Mouse (Mus musculus) embryo, embryonic 11.5 days (tissue): ENCODE results near the gene Klrg1.

Experiments used
- DNase-seq: peaks from one replicate; pipeline ENCODE4 v3.0.0-alpha.2; 2012; ENCODE audit warnings: low read depth, low spot score

The Klrg1 gene

DNA sequence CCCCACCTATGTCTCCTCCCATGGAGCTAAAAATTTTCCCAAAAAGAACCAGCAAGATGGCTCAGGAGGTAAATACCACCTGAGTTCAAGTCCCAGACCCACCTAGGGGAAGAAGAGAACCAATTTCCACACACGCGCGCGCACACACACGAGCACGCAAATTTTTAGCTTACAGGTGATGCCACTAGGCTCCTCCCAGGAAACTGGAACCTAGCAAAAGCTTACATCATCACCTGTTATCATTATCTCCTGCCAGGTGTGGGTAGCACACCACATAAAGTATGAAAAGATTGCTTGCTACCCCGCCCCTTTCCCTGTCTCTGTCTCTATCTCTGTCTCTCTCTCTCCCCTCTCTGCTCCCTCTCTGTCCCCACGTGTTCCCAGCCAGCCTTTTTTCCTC, 10.4 kb upstream of the Klrg1 start:
- no peak for DNase-seq

DNA sequence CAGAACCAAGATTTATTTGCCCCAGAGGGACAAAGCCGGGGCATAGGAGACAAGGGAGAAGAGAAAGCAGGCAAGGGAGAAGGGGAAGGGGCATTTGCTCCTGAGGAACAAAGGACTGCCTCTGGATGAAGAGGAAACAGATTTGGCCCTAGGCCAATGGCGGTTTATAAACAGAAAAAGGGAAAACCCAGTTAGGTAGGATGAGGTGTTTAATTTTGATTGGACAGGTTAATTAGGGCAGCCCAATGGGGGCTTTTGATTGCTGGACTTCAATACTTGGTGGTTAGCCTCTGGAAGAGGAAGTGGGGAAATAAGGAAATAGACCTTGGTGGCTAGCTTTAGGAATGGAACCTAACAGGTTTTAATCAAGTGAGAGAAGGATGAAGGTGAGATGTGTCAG, 9.5 kb upstream of the Klrg1 start:
- DNase-seq: no peak

DNA sequence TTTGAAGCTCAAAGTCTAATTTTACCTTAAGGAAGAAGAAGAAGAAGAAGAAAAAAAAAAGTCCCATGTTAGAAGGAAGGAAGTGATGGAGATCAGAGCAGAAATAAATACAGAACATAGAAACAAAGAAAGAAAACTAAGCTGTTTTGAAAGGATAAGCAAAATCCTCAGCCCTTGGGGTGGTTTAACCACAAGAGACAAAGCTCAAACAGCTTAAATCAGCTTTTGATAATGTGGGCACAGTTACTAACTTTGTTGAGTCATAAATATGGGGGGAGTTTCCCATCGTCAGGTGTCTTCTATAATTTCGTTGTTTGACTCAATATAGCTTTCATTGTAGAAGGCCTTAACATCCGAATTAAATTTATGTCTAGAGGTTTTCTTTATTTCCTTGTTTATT, 9.1 kb upstream of the Klrg1 start:
- no peak for DNase-seq

DNA sequence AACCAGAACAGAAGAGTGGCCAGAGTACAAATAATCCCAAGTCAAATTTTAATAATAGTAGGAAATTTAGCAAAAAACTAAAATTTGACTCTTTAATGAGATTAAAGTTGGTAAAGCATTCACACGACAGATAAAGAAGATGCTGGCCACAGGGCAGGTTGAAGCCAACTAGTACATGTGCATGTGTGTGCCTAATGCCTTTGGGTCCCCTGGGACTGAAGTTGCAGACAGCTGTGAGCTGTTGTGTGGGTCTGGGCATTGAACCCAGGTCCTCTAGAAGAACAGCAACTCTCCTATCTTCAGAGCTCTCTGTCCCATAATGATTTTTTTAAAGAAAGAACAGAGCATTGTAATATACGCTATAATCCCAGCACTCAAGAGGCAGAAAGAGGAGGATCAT, 8.6 kb upstream of the Klrg1 start:
- DNase-seq: no peak

DNA sequence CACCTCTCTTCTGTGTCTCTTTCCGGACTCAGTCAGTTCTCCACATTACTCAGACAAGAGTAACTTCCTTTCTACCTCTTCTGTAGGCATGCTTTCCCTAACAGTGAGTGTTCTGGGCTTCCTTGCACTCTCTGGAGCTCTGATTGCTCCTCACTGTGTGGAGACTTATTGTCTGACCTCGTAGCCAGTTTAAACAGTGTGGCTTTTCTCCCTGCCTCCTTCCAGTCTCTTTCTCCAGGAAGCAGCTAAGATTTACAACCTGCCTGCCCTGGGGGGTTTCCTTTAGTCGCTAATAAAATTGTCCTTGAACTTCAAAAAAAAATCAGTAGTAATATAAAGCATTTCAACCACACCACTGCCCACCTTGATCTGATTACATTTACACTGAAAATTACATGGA, 7.6 kb upstream of the Klrg1 start:
- no peak for DNase-seq

DNA sequence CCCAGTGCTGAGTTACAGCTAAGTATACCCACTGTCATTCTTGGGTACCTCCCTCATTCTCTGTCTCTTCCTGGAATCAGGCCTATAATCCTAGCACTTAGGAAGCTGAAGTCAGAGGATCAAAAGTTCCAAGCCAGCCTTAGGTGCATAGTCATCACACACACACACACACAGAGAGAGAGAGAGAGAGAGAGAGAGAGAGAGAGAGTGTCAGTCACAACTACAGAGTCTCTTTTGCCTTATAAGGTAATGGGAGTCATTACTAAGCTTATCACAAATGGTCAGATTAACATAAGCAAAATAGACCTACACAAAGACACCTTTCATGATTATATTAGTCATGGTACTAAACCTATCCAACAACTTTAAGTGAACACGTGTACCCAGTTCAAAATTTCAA, 6.6 kb upstream of the Klrg1 start:
- DNase-seq: no peak

DNA sequence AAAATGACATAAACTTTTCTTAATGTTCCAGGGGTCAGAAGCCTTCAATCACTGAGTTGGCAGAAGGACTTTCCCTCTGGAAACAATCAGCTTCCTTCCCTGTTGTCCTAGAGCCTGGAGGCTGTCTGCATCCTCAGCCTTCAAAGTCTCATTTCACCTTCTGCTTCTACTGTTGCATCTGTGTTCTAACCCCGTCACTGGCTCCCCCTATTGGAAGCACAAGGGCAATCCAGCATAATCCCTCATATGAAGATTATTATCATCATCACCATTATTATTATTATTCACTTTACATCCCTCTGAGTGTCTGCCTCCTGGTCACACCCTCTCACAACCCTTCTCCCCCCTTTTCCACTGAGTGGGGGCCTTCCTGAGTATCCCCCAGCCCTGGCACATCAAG, 5.6 kb upstream of the Klrg1 start:
- DNase-seq: no peak

DNA sequence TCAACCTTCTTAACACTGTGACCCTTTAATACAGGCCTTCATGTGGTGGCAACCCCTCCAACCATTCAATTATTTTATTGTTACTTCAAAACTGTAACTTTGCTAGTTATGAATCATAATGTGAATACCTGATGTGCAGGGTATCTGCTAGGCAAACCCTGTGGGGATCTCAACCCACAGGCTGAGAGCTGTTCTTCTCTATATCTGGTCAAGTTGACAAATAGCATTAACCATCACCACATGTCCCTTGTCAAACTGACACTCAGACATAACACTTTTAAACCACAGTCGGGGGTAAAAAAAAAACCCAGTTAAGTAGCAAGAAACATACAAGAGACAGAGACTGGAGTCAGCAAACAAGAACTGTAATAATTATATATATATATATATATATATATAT, 2.1 kb upstream of the Klrg1 start:
- no peak for DNase-seq

GRCm38 (mm10) chr6:122284304-122284703, 1.6 kb upstream of the Klrg1 start:
- no peak for DNase-seq

GRCm38 (mm10) chr6:122283429-122283828, 747 bp upstream of the Klrg1 start:
- DNase-seq: no peak

GRCm38 (mm10) chr6:122276565-122276964, 6.1 kb downstream of the Klrg1 start:
- no peak for DNase-seq

DNA sequence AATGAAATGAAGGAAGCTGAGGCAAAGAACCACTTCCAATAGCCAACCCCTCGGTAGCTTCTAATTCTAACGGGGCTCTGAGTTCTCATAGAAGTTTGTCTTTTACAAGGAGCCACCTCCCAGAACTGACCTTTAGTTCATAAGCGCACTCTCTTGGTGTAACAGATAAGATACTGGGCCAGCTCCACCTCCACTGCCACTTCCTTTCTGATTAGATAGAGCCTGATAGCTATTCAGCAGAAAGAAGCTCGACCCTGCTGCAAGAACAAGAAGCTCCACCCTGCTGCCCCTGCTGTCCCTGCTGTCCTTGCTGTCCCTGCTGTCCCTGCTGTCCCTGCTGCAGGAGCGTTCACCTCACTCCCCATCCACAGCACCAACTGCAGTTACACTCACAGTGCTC, 8.1 kb downstream of the Klrg1 start:
- no peak for DNase-seq

- DNase-seq: no peak
Measured at GRCm38 (mm10) chr6:122270152-122270551, 12.5 kb downstream of the Klrg1 start.

GRCm38 (mm10) chr6:122269170-122269569, 13.5 kb downstream of the Klrg1 start:
- no peak for DNase-seq

DNA sequence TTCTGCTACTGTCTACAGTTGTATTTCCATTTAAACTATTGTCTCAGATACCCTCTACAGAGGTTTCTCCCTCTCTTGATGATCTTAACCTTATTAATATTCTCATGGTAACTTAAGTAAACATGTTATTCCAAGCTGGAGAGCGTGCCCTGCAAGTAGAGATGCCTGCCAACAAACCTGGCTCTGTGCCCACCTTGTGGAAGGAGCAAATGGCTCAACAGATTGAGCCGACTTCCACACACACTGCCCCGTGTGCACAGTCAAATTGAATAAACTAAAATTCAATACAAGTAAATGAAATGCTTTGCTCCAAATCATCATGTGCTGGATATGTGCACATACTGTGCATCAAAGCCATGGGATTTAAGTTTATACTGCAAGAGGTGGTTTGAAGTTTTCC, 14.1 kb downstream of the Klrg1 start:
- DNase-seq: no peak

GRCm38 (mm10) chr6:122262543-122262942, 20.1 kb downstream of the Klrg1 start:
- no peak for DNase-seq

DNA sequence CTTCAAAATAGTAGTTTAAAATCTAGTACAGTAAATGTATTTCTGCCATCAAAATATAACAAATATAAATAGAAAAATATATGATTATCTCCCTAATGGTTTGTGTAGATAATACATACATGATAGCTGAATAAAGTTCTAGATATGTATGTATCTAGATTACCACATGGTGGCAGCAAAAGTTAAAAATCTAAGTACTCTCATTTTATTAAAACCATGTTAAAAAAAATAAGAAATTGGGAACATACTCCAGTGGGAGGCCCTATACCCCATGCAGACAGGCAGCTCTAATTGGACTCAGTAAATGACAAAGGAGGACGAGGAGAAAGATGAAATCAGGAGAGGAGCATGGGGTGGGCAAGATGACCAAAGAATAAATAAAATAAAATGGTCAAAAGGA, 30.5 kb downstream of the Klrg1 start:
- no peak for DNase-seq

- no peak for DNase-seq
Measured at GRCm38 (mm10) chr6:122250033-122250432, 32.6 kb downstream of the Klrg1 start.
